Mouse (Mus musculus) neural tube, embryonic 14.5 days (tissue): Measurements from ENCODE around the gene Hps1. TPM values are rescaled to one million over a fixed set of nuclear protein-coding genes. Genes with fewer than 3 reads are reported as not detected.

Source experiments
- ATAC-seq: fragments of 200-750 bp; cut with Nextera tagmentation; 2 replicates; pipeline ENCODE4 v1.8.0; 2017; ENCODE audit warnings: low read depth, mild to moderate bottlenecking, moderate TSS enrichment, moderate library complexity
- H3K27ac ChIP-seq: fragments of 300-500 bp; sonication (generic); 2 replicates; pipeline ENCODE4 v1.5.1; 2014; ENCODE audit warnings: low read depth, mild to moderate bottlenecking, control low read depth, low read length, moderate library complexity, mixed read lengths
- H3K27me3 ChIP-seq: fragments of 300-500 bp; sonication (generic); 2 replicates; pipeline ENCODE4 v1.6.1; 2014; ENCODE audit warnings: low read length; ENCODE audit not compliant: control insufficient read depth, insufficient read depth
- H3K36me3 ChIP-seq: fragments of 300-500 bp; sonication (generic); 2 replicates; pipeline ENCODE4 v1.6.1; 2014; ENCODE audit warnings: low read length, mixed read lengths; ENCODE audit not compliant: control insufficient read depth, insufficient read depth
- H3K4me1 ChIP-seq: fragments of 300-500 bp; sonication (generic); 2 replicates; pipeline ENCODE4 v1.6.1; 2014; ENCODE audit warnings: low read length; ENCODE audit not compliant: control insufficient read depth, insufficient read depth
- H3K4me2 ChIP-seq: fragments of 300-500 bp; sonication (generic); 2 replicates; pipeline ENCODE4 v1.6.1; 2014; ENCODE audit warnings: mild to moderate bottlenecking, low read depth, low read length, control low read depth
- H3K4me3 ChIP-seq: fragments of 300-500 bp; sonication (generic); 2 replicates; pipeline ENCODE4 v1.5.1; 2014; ENCODE audit warnings: low read depth, low read length, control low read depth, mixed read lengths
- H3K9ac ChIP-seq: fragments of 300-500 bp; sonication (generic); replicated peaks from 2 replicates; pipeline ENCODE4 v1.6.1; 2014; ENCODE audit warnings: low read depth, mild to moderate bottlenecking, control low read depth, low read length, mixed read lengths
- H3K9me3 ChIP-seq: fragments of 300-500 bp; sonication (generic); 2 replicates; pipeline ENCODE4 v1.6.1; 2016; ENCODE audit warnings: low read length; ENCODE audit not compliant: control insufficient read depth
- WGBS: fragments of 180-500 bp; shearing (Covaris S2); extraction: QIAGEN DNeasy Blood & Tissue Kit; methylation state at CpG from one replicate; pipeline ENCODE4 v1.1.7; 2014; 5-methylcytosine and 5-hydroxymethylcytosine counted together
- polyA plus RNA-seq: library from polyadenylated mRNA; unstranded; fragments of >200 nt; fragmentation: Nextera tagmentation; extraction: Ambion mirVana; gene quantifications from 2 replicates; pipeline ENCODE4 v1.2.1, GENCODE M21; 2014

The Hps1 gene
- polyA plus RNA-seq, 1 experiment from 2014 or later: 10.3 TPM

DNA sequence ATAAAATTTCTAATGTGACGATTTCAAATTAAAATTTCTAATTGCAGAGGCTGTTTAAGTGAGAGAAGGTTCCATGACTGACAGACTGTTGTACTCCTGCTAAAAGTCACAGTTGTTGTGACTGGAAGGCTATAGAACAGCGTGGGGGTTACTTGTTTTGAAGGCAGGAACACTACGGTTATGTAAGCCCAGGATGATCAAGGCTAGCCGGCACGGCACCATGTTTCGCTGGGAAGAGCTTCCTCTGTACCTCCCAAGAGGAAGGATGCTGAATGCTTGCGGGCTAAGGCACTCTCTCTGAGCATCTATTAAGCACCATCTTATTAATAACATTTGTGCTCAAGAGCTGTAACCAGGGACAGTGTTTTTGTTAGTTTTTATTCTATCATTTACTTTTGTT lies 63.3 kb downstream of the Hps1 start:
- no peaks in the 10 kb centered on the region for H3K9me3 ChIP-seq
- H3K4me1 ChIP-seq: no peaks in the 10 kb centered on the region
- no peaks in the 10 kb centered on the region for H3K36me3 ChIP-seq
- H3K27ac ChIP-seq: no peak overlapping the region
- no peak overlapping the region for H3K9ac ChIP-seq
- H3K4me3 ChIP-seq: no peak overlapping the region
- no peak overlapping the region for H3K4me2 ChIP-seq
- 57% methylated on average over 7 of the region's 7 CpGs for WGBS
- ATAC-seq: no peak
- H3K27me3 ChIP-seq: no peaks in the 10 kb centered on the region

DNA sequence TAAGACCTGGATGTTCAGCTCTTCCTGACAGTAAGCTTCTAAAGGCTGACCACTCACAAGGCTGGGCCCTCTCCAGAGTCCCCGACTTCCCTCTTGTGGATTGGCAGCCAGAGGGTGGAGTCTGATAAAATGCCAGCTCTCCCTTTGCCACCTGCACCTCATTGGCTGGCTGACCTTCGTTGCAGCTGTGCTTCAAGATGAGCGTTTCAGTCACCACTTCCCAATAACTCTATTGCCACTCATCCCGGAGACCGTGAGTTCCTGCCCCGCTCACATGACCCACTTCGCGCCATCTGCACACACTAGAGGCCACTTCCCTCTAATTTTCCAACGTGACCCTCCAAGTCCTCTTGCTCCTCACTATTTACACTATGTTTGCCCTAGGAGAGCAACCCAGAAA lies 66.0 kb downstream of the Hps1 start:
- Histone ChIP-seq H3K4me1 (no peaks in the 10 kb centered on the region), H3K9me3 (no peaks in the 10 kb centered on the region), H3K4me3 (no peak overlapping the region), H3K9ac (no peak overlapping the region), H3K4me2 (no peak overlapping the region), H3K36me3 (no peaks in the 10 kb centered on the region), H3K27ac (no peak overlapping the region), H3K27me3 (no peaks in the 10 kb centered on the region)
- no peak for ATAC-seq
- 94% methylated on average over 9 of the region's 9 CpGs for WGBS

Other genes with a start within 250 kb of the Hps1 start
- 0.15 and 0.25 TPM in 2 replicates for gene Loxl4, start 167.2 kb downstream of the Hps1 start, polyA plus RNA-seq
- 1.5 and 1.6 TPM in 2 replicates for gene Pyroxd2, start 27.2 kb downstream of the Hps1 start, polyA plus RNA-seq